Mouse (Mus musculus) embryonic fibroblast, embryonic 13.5 days (primary cell): ENCODE measurements around the gene Lamb2.

Experiments used
- CTCF ChIP-seq: IDR thresholded peaks from 2 replicates; pipeline ENCODE4 v1.5.1; 2011; ENCODE audit warnings: mild to moderate bottlenecking, control low read depth, low read length, moderate library complexity, borderline replicate concordance; ENCODE audit not compliant: insufficient read depth
- POLR2A ChIP-seq: IDR thresholded peaks from 2 replicates; pipeline ENCODE4 v1.6.1; 2011; ENCODE audit warnings: low read depth, mild to moderate bottlenecking, control low read depth, low read length, moderate library complexity

DNA sequence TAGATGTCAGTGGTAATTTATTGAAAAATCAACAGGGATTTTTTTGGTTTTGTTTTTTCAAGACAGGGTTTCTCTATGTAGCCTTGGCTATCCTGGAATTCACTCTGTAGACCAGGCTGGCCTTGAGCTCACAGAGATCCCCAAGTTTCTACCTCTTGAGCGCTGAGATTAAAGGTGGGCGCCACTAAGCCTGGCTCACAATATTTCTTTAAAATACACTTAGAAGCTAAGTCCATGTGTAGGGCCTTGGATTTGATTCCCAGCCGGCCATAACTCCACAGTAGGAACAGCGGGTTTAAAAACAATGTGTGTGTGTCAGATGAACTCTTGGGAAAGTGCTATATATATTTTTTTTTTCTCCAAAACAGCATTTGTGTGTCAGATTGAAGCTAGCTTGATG is 43.8 kb downstream of the Lamb2 start:
- no peak for TF ChIP-seq CTCF
- no peak for TF ChIP-seq POLR2A
